Mouse (Mus musculus): ENCODE results near the gene Itsn2. TPM values are rescaled to one million over a fixed set of nuclear protein-coding genes. Genes with fewer than 3 reads are reported as not detected.
"Not testable (repeated sequence)": the region's sequence is repeated elsewhere in the genome, so short reads cannot be mapped to it uniquely, and the experiment has no call there.

The Itsn2 gene
- polyA plus RNA-seq, 1 experiment from 2014 or later: 24.8 TPM

DNA sequence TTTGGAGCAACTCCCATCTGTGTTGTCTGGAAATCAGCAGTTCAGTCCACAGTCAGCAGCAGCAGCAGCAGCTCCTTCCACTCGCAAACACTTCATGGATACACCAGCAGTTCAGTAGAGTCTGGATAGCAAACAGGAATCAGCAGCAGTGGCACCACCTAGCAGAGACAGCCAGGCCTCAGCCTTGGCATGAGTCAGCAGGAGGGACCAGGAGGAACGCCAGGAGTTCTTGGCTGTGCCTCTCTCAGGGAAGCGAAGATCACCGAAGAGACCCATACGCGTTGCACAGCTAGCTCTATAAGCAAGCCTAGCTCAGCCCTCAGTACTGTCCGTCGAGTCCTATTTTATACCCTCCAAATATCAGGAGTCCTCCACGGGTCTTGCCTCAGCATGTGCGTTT, 152.0 kb downstream of the Itsn2 start:
- Histone ChIP-seq H3K9ac (replicated peaks) (no peak overlapping the region), H3K9me3 (no peaks in the 10 kb centered on the region), H3K4me3 (replicated peaks) (no peak overlapping the region), H3K27me3 (no peaks in the 10 kb centered on the region), H3K4me1 (replicated peaks) (no peaks in the 10 kb centered on the region), H3K36me3 (no peaks in the 10 kb centered on the region), H3K4me2 (no peak overlapping the region), H3K27ac (no peak overlapping the region)
- no peak for ATAC-seq (ENCODE audit: insufficient number of reproducible peaks, insufficient read depth, low FRiP score, low TSS enrichment, low read depth)
- 92% methylated on average over 10 of the region's 10 CpGs for WGBS

DNA sequence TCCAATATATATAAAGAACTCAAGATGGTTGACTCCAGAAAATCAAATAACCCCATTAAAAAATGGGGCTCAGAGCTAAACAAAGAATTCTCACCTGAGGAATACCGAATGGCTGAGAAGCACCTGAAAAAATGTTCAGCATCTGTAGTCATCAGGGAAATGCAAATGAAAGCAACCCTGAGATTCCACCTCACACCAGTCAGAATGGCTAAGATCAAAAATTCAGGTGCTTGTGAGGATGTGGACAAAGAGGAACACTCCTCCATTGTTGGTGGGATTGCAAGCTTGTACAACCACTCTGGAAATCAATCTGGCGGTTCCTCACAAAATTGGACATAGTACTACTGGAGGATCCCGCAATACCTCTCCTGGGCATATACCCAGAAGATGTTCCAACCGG, 162.0 kb downstream of the Itsn2 start:
- not testable (repeated sequence) for ATAC-seq (ENCODE audit: insufficient number of reproducible peaks, insufficient read depth, low FRiP score, low TSS enrichment, low read depth); H3K4me2 ChIP-seq; H3K9me3 ChIP-seq; H3K27me3 ChIP-seq; H3K4me3 ChIP-seq (replicated peaks); H3K27ac ChIP-seq; H3K4me1 ChIP-seq (replicated peaks); H3K36me3 ChIP-seq; H3K9ac ChIP-seq (replicated peaks)
- WGBS: 89% methylated on average over 4 of the region's 4 CpGs

DNA sequence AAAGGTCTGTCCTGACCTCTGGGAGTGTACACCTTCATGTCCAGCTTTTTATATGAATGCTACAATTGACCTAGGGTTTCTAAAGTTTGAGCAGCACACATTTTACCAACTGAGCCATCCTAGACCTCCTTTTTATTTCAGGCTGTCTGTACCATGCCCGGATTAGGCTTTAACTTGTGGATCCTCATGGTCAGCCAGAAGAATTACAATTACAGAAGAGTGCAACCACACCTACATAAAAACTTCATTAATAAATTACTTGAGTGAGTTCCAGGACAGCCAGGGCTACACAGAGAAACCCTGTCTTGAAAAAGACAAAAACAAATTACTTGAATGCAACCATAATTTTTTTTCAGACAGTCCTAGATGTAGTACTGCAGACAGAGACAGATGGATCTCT, 164.6 kb downstream of the Itsn2 start:
- WGBS: 79% methylated on average over 1 of the region's 1 CpGs
- H3K27ac ChIP-seq: no peak overlapping the region
- no peaks in the 10 kb centered on the region for H3K27me3 ChIP-seq
- H3K9me3 ChIP-seq: no peaks in the 10 kb centered on the region
- H3K4me3 ChIP-seq (replicated peaks): no peak overlapping the region
- ATAC-seq (ENCODE audit: insufficient number of reproducible peaks, insufficient read depth, low FRiP score, low TSS enrichment, low read depth): no peak
- H3K4me1 ChIP-seq (replicated peaks): no peaks in the 10 kb centered on the region
- H3K4me2 ChIP-seq: no peak overlapping the region
- H3K9ac ChIP-seq (replicated peaks): no peak overlapping the region
- H3K36me3 ChIP-seq: no peaks in the 10 kb centered on the region

Other genes starting within 250 kb of the Itsn2 start
- gene Ncoa1, start 115.5 kb upstream of the Itsn2 start, polyA plus RNA-seq (2016; fragmentation: Nextera tagmentation; extraction: Ambion mirVana): 9.6 and 11.3 TPM in 2 replicates
- gene Gm3625, start 289 bp downstream of the Itsn2 start, polyA plus RNA-seq (2016; fragmentation: Nextera tagmentation; extraction: Ambion mirVana): not detected in 2 replicates
- gene Fam228a, start 145.8 kb downstream of the Itsn2 start, polyA plus RNA-seq (2016; fragmentation: Nextera tagmentation; extraction: Ambion mirVana): 0.26 and 0.73 TPM in 2 replicates
- 3.6 and 3.8 TPM in 2 replicates for gene Pfn4, start 176.4 kb downstream of the Itsn2 start, polyA plus RNA-seq (2016; fragmentation: Nextera tagmentation; extraction: Ambion mirVana)
- gene Fam228b, start 176.6 kb downstream of the Itsn2 start, polyA plus RNA-seq (2016; fragmentation: Nextera tagmentation; extraction: Ambion mirVana): 2.9 and 4.9 TPM in 2 replicates
- gene Sf3b6, start 224.9 kb downstream of the Itsn2 start, polyA plus RNA-seq (2016; fragmentation: Nextera tagmentation; extraction: Ambion mirVana): 310 and 312 TPM in 2 replicates
- 10.5 and 11.2 TPM in 2 replicates for gene Fkbp1b, start 249.0 kb downstream of the Itsn2 start, polyA plus RNA-seq (2016; fragmentation: Nextera tagmentation; extraction: Ambion mirVana)